Mouse (Mus musculus) embryo, embryonic 11 days (tissue): ENCODE data around the gene Ucp2.

Experiments used
- DNase-seq: peaks from one replicate; pipeline ENCODE4 v3.0.0-alpha.2; 2015

The Ucp2 gene

GRCm38 (mm10) chr7:100493117-100493483, at the start of gene Ucp2:
Gene Ucp2, plus strand, starts transcription at chr7:100493337.
- DNase-seq = peak; percentile 88

GRCm38 (mm10) chr7:100443728-100444127, 49.4 kb upstream of the Ucp2 start:
- DNase-seq = no peak

GRCm38 (mm10) chr7:100446271-100446670, 46.9 kb upstream of the Ucp2 start:
- DNase-seq = no peak

GRCm38 (mm10) chr7:100448530-100448929, 44.6 kb upstream of the Ucp2 start:
- no peak for DNase-seq

GRCm38 (mm10) chr7:100448985-100449384, 44.2 kb upstream of the Ucp2 start:
- DNase-seq = no peak

GRCm38 (mm10) chr7:100458153-100458552, 35.0 kb upstream of the Ucp2 start:
- DNase-seq = no peak

- DNase-seq = no peak
Observed at GRCm38 (mm10) chr7:100459862-100460261, 33.3 kb upstream of the Ucp2 start.

GRCm38 (mm10) chr7:100461621-100462151, 31.5 kb upstream of the Ucp2 start:
- no peak for DNase-seq

- no peak for DNase-seq
Observed at GRCm38 (mm10) chr7:100463194-100463593, 29.9 kb upstream of the Ucp2 start.

- DNase-seq = no peak
Observed at GRCm38 (mm10) chr7:100463757-100464156, 29.4 kb upstream of the Ucp2 start.

- no peak for DNase-seq
Observed at GRCm38 (mm10) chr7:100464248-100464647, 28.9 kb upstream of the Ucp2 start.

GRCm38 (mm10) chr7:100465248-100465647, 27.9 kb upstream of the Ucp2 start:
- DNase-seq = no peak

- DNase-seq = no peak
Observed at GRCm38 (mm10) chr7:100465656-100466309, 27.4 kb upstream of the Ucp2 start.

- DNase-seq = no peak
Observed at GRCm38 (mm10) chr7:100466781-100467510, 26.2 kb upstream of the Ucp2 start.

GRCm38 (mm10) chr7:100468761-100469160, 24.4 kb upstream of the Ucp2 start:
- DNase-seq = no peak

- DNase-seq = no peak
Observed at GRCm38 (mm10) chr7:100469502-100469901, 23.6 kb upstream of the Ucp2 start.

GRCm38 (mm10) chr7:100470796-100471406, 22.2 kb upstream of the Ucp2 start:
- no peak for DNase-seq

- no peak for DNase-seq
Observed at GRCm38 (mm10) chr7:100471407-100471797, 21.7 kb upstream of the Ucp2 start.

GRCm38 (mm10) chr7:100472777-100473176, 20.4 kb upstream of the Ucp2 start, which contains the start of gene Ucp3:
Gene Ucp3, plus strand, starts transcription at chr7:100472990.
- no peak for DNase-seq

GRCm38 (mm10) chr7:100473846-100474454, 19.2 kb upstream of the Ucp2 start:
- no peak for DNase-seq

- no peak for DNase-seq
Observed at GRCm38 (mm10) chr7:100474680-100475079, 18.5 kb upstream of the Ucp2 start.

GRCm38 (mm10) chr7:100479100-100479822, 13.9 kb upstream of the Ucp2 start:
- no peak for DNase-seq

GRCm38 (mm10) chr7:100479823-100480164, 13.3 kb upstream of the Ucp2 start:
- no peak for DNase-seq
